ENCODE assay signal across 29 mouse cellular contexts in genomic region chr2:34748479-34748878, GRCm38 (mm10). TPM values are rescaled to one million over a fixed set of nuclear protein-coding genes. Genes with fewer than 3 reads are reported as not detected.
DNase-seq lines count a peak whose midpoint lies in the region; ATAC-seq and TF ChIP-seq lines count a peak whose summit lies in the region.
"Had no signal": no experiment of that assay in that cellular context is flagged by ENCODE, and none has a peak within 500 bp of the region (broad histone marks: within the 10 kb centered on the region; RNA-seq: fewer than 3 reads in every experiment).

No protein-coding gene starts in this region.

- DNase-seq in heart, adult 11 months, result peak; percentile 51
- DNase-seq in heart, postnatal 36 days, result no peak
- DNase-seq in liver, embryonic 13.5 days, result no peak
- no peak for DNase-seq in testis, postnatal 14 days (ENCODE audit: low spot score)
- no peak for DNase-seq in kidney, adult 2 months
- no peak for DNase-seq in cerebellum, postnatal 10 days
- DNase-seq: adrenal gland, postnatal 10 days; cerebellum, adult 11 months; cerebellum, adult 2 months; cerebellum, adult 9-11 months; cerebellum, postnatal 36 days; embryo, embryonic 11 days; forebrain, postnatal 0 days; gastrocnemius, adult 2 months; gastrocnemius, postnatal 14 days; heart, adult 18-20 months; heart, postnatal 10 days; heart, postnatal 4 days had no signal

- no peak for TF ChIP-seq POLR2A in kidney, adult 2 months (IDR thresholded peaks at IDR 0.05; ENCODE audit: low read depth, low read length)

- H3K27me3 ChIP-seq in liver, embryonic 13.5 days, result no peaks in the 10 kb centered on the region
- H3K27me3 ChIP-seq in liver, embryonic 16.5 days (ENCODE audit: control insufficient read depth, insufficient read depth, low read depth, low read length), result no peaks in the 10 kb centered on the region
- H3K27me3 ChIP-seq in kidney, adult 2 months (replicated peaks; ENCODE audit: control insufficient read depth, insufficient read depth, low read length), result no peaks in the 10 kb centered on the region
- H3K27me3 ChIP-seq: embryonic facial prominence, embryonic 13.5 days; heart, embryonic 12.5 days; heart, embryonic 15.5 days had no signal

- peak overlapping the region; percentile 69 for H3K27ac ChIP-seq in liver, embryonic 13.5 days
- peak overlapping the region; percentile 49; the same call in 1 of the 2 replicates for H3K27ac ChIP-seq in liver, embryonic 16.5 days (ENCODE audit: low read length)
- no peak overlapping the region for H3K27ac ChIP-seq in kidney, adult 2 months (ENCODE audit: insufficient read depth, low read depth, low read length)
- H3K27ac ChIP-seq: embryonic facial prominence, embryonic 10.5 days; embryonic facial prominence, embryonic 13.5 days; forebrain, embryonic 10.5 days; gastrocnemius, adult 2 months; heart, embryonic 15.5 days; hindbrain, embryonic 14.5 days; hindbrain, postnatal 0 days had no signal

- H3K36me3 ChIP-seq in liver, embryonic 13.5 days, result peaks cover 34% of the 10 kb centered on the region
- peaks cover 6% of the 10 kb centered on the region; the same call in 1 of the 2 replicates for H3K36me3 ChIP-seq in liver, embryonic 16.5 days (ENCODE audit: control insufficient read depth, insufficient read depth)
- no peaks in the 10 kb centered on the region for H3K36me3 ChIP-seq in kidney, adult 2 months (ENCODE audit: control insufficient read depth, insufficient read depth, low read length)

- no peaks in the 10 kb centered on the region for H3K9me3 ChIP-seq in liver, embryonic 13.5 days (replicated peaks)
- H3K9me3 ChIP-seq in liver, embryonic 16.5 days (replicated peaks; ENCODE audit: control insufficient read depth, low read length), result no peaks in the 10 kb centered on the region
- H3K9me3 ChIP-seq: embryonic facial prominence, embryonic 10.5 days; embryonic facial prominence, embryonic 13.5 days; forebrain, embryonic 10.5 days; heart, embryonic 12.5 days; heart, embryonic 15.5 days had no signal

- intact Hi-C loops in heart, postnatal 36 days (cut with DNase I), result no loop called here

- peak overlapping the region; percentile 5; the same call in 1 of the 2 replicates for H3K9ac ChIP-seq in liver, embryonic 13.5 days
- H3K9ac ChIP-seq in liver, embryonic 16.5 days (ENCODE audit: low read depth, low read length), result no peak overlapping the region
- H3K9ac ChIP-seq: embryonic facial prominence, embryonic 13.5 days; forebrain, postnatal 0 days; heart, embryonic 12.5 days; heart, embryonic 15.5 days; hindbrain, embryonic 14.5 days had no signal

- 30% methylated on average over 4 of the region's 4 CpGs for WGBS in liver, embryonic 13.5 days (ENCODE audit: insufficient replicate concordance)
- WGBS in liver, embryonic 16.5 days (ENCODE audit: insufficient replicate concordance), result 20% methylated on average over 4 of the region's 4 CpGs
- WGBS in kidney, adult 2 months, result 90% methylated on average over 4 of the region's 4 CpGs

- H3K4me1 ChIP-seq in liver, embryonic 13.5 days (replicated peaks), result peaks cover 65% of the 10 kb centered on the region
- peaks cover 32% of the 10 kb centered on the region for H3K4me1 ChIP-seq in liver, embryonic 16.5 days (ENCODE audit: control insufficient read depth, low read depth, low read length)
- H3K4me1 ChIP-seq in kidney, adult 2 months (ENCODE audit: control insufficient read depth, insufficient read depth, low read length), result peaks cover 5% of the 10 kb centered on the region; the same call in 1 of the 2 replicates

- no peak overlapping the region for H3K4me3 ChIP-seq in liver, embryonic 13.5 days (replicated peaks)
- H3K4me3 ChIP-seq in liver, embryonic 16.5 days (ENCODE audit: low read depth, low read length), result peak overlapping the region; percentile 12; the same call in 1 of the 2 replicates
- H3K4me3 ChIP-seq in kidney, adult 2 months (ENCODE audit: insufficient read depth, low read depth, low read length), result no peak overlapping the region
- H3K4me3 ChIP-seq: embryonic facial prominence, embryonic 10.5 days; embryonic facial prominence, embryonic 13.5 days; forebrain, embryonic 10.5 days; gastrocnemius, adult 2 months; heart, embryonic 12.5 days; heart, embryonic 15.5 days had no signal

- ATAC-seq in liver, embryonic 13.5 days (ENCODE audit: low read depth), result 0 out of 2 replicates have a peak, but pooled peaks have one; percentile 29
- ATAC-seq in liver, embryonic 16.5 days (ENCODE audit: low read depth), result no peak
- peak; percentile 61 for ATAC-seq in megakaryocyte-erythroid progenitor cell, adult 5-6 weeks (replicated peaks; ENCODE audit: low FRiP score, low TSS enrichment, poor library complexity, severe bottlenecking)
- ATAC-seq: activated CD4-positive, CD25-positive, alpha-beta regulatory T cell, adult 4 months; forebrain, embryonic 14.5 days; forebrain, postnatal 0 days; hindbrain, postnatal 0 days had no signal

- no peak for TF ChIP-seq CTCF in kidney, adult 2 months (conservative IDR thresholded peaks at IDR 0.05; ENCODE audit: insufficient read depth, insufficient read length, low read depth, low read length)

- peak overlapping the region; percentile 26; the same call in 1 of the 2 replicates for H3K4me2 ChIP-seq in liver, embryonic 13.5 days
- peak overlapping the region; percentile 18; the same call in 1 of the 2 replicates for H3K4me2 ChIP-seq in liver, embryonic 16.5 days (ENCODE audit: low read depth, low read length)
- H3K4me2 ChIP-seq: embryonic facial prominence, embryonic 13.5 days; heart, embryonic 12.5 days; heart, embryonic 15.5 days; hindbrain, embryonic 14.5 days had no signal

RNA-seq across cellular contexts. Expression of gene Gapvd1, which starts 6.6 kb away (rescaled TPM):
- total RNA-seq in heart, postnatal 36 days (2021), result 10 to 100 TPM; 37.5 to 41.5 TPM
- 75.0 and 86.9 TPM in 2 replicates for polyA plus RNA-seq in liver, embryonic 13.5 days (2015; fragmentation: Nextera tagmentation; extraction: Ambion mirVana)
- polyA plus RNA-seq in liver, embryonic 16.5 days (2015; fragmentation: Nextera tagmentation; extraction: Ambion mirVana), result 91.2 and 94.6 TPM in 2 replicates
- 75.3 and 87.5 TPM in 2 replicates for total RNA-seq in megakaryocyte-erythroid progenitor cell, adult 5-6 weeks (2014; fragmentation: Nextera tagmentation)
- 84.3 and 99.7 TPM in 2 replicates for total RNA-seq in megakaryocyte-erythroid progenitor cell, adult 5-6 weeks (2017)
- polyA plus RNA-seq in kidney, adult 2 months (2012; rRNA removed), result 14.0 and 16.0 TPM in 2 replicates

RNA-seq across cellular contexts. Expression of gene Hspa5, which starts 23.3 kb away (rescaled TPM):
- 100 to 1,000 TPM; 565 to 705 TPM for total RNA-seq in heart, postnatal 36 days (2021)
- polyA plus RNA-seq in liver, embryonic 13.5 days (2015; fragmentation: Nextera tagmentation; extraction: Ambion mirVana), result 533 and 680 TPM in 2 replicates
- 538 and 557 TPM in 2 replicates for polyA plus RNA-seq in liver, embryonic 16.5 days (2015; fragmentation: Nextera tagmentation; extraction: Ambion mirVana)
- total RNA-seq in megakaryocyte-erythroid progenitor cell, adult 5-6 weeks (2014; fragmentation: Nextera tagmentation), result 185 and 219 TPM in 2 replicates
- 866 and 884 TPM in 2 replicates for total RNA-seq in megakaryocyte-erythroid progenitor cell, adult 5-6 weeks (2017)
- polyA plus RNA-seq in kidney, adult 2 months (2012; rRNA removed), result 441 and 489 TPM in 2 replicates

RNA-seq across cellular contexts. Expression of gene Rabepk, which starts 51.2 kb away (rescaled TPM):
- total RNA-seq in heart, postnatal 36 days (2021), result 10 to 100 TPM; 12.2 to 14.2 TPM
- 30.6 and 31.1 TPM in 2 replicates for polyA plus RNA-seq in liver, embryonic 13.5 days (2015; fragmentation: Nextera tagmentation; extraction: Ambion mirVana)
- polyA plus RNA-seq in liver, embryonic 16.5 days (2015; fragmentation: Nextera tagmentation; extraction: Ambion mirVana), result 17.3 and 22.5 TPM in 2 replicates
- 23.3 and 30.8 TPM in 2 replicates for total RNA-seq in megakaryocyte-erythroid progenitor cell, adult 5-6 weeks (2014; fragmentation: Nextera tagmentation)
- 46.9 and 53.8 TPM in 2 replicates for total RNA-seq in megakaryocyte-erythroid progenitor cell, adult 5-6 weeks (2017)
- 25.8 and 28.1 TPM in 2 replicates for polyA plus RNA-seq in kidney, adult 2 months (2012; rRNA removed)
